Mouse (Mus musculus) left cerebral cortex, adult 9 months (tissue): ENCODE measurements at regions not wholly inside any gene's neighbourhood (a gene's known extent, or its start where the extent isn't known, plus 50 kb on each side); places are given as distances from the start of the nearest gene placed in this dataset.

Source experiments
- DNase-seq, 2 experiments: peaks; one replicate each; pipeline ENCODE4 v3.0.0; 2022; ENCODE audit warnings: low spot score in 2 of 2

DNA sequence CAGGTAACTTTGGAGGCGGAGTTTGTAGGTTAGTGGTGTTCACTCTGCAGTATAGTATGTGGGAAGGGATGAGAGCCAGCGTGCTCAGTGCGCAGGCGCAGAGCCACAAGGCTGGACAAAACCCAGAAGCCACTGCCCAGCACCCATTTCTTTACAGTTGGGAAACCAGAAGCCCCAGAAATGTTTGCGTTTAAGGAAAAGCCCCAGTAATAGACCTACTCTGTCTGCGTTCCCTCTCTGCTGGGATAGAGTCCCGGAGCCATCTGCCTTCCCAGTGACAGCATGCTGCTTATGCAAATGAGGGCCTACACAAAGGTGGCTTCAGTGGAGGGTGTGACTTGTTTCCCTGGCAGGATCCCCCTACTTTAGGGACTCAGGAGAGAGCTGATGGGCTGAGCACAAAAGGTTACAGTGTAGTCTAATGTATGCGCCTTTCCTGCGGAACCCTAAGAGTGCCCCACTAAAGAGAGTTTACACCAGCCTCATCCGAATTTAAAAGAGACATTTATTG lies 456.0 kb downstream of the Irx1 start:
- peak; percentile 5 to 22 for DNase-seq

DNA sequence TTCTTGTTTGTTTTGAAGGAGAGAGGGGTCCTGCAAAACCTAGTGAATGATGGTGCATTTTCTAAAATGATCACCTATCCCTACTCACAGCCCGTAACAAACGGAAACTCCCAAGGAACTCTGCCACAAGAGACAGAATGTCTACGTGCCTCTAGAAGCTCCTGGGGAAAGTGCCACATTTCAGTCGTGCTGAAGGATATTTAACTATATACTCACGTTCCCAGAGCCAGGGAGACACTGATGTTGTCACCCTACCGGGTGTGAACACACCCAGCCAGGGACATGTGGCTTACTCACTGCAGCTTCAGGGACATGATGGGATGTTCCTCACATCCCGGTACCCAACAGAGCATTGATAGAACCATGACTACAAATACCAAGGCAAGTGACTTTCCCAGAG lies 456.7 kb downstream of the Irx1 start:
- DNase-seq, result no peak

DNA sequence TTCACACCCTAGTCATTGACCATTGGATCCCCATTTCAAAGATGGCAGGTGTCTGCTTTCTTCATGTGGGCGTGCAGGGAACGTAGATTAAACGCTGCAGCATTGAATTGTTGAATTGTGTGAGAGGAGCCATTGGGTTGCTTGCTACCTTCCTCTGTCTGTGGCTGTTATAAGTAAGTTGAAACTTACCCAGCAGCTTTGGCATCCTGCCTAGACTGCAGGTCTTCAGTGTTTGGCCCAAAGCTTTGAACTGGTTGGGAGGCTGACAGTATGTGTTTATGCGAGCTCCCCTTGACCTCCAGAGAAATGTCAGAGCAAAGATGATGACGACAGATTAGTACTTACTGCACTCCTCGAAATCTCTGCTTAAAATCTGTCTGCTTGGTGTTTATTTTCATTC lies 473.8 kb downstream of the Irx1 start:
- no peak for DNase-seq

DNA sequence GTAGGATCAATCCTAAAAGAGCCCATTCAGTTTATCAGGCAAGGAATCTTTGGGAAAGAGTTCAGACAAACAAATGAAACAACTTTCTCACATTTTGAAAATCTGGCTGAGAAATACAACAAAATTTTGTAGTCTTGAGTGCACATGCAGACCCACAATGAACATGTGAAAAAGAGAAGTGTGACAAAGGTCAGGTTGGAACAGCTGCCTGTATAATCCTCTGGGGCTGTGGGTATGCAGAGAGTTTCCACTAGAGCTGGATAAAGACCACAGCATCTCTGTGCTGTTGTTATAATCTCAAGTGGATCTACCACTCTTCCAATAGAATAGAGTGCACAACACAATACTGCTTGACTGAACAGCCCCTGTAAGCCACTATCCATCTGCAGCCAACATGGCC lies 482.3 kb downstream of the Irx1 start:
- DNase-seq, result no peak

DNA sequence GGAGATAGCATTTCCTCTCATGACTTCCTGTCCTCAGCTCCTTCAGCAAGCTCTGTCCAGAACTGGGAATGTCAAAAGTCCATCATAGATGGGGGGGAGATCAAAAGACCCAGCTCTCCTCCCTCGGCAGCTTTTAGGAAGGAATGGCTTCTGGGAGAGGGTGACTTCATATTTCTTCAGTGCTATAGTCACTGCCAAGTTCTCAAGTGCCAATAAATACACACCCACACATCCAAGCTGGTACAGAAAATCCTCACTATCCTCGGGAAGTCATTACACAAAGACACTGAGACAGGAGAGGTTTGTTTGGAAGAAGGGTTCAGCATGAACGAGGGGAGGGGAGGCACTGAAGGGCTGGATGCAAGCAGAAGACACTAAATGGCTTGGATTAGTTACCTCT lies 502.0 kb downstream of the Irx1 start:
- DNase-seq, result peak in 1 of 2 experiments; percentile 4

DNA sequence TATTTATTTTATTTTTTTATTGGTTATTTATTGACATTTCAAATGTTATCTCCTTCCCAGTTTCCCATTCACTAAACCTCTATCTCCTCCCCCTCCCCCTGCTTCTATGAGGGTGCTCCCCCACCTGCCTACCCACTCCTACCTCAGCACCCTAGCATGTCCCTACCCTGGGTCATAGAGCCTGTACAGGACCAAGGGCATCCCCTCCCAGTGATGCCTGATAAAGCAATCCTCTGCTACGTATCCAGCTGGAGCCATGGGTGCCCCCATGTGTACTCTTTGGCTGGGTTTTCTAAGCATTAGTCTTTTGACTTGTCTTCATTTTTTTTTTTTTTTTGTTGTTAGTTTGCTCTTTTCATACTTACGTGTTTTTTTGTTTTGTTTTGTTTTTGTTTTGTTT lies 502.9 kb downstream of the Irx1 start:
- no peak for DNase-seq

DNA sequence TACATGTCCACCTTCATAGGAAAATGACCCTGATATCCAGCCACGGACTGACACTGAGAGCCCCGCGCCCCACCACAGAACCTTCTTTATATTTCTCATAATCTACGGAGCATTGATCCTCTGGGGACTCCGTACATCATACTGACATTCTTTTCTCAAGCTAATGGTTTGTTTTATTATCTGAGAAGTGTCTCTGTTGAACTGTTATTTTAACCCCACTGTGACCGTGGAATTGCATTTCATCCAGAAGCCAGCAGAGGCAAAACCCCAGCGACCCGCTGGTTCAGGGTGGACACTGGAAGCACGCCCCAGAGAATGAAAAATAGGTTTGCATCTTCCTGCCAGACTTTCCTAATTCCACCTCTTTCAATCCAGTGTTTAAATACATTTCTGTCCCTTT lies 503.4 kb downstream of the Irx1 start:
- no peak for DNase-seq

DNA sequence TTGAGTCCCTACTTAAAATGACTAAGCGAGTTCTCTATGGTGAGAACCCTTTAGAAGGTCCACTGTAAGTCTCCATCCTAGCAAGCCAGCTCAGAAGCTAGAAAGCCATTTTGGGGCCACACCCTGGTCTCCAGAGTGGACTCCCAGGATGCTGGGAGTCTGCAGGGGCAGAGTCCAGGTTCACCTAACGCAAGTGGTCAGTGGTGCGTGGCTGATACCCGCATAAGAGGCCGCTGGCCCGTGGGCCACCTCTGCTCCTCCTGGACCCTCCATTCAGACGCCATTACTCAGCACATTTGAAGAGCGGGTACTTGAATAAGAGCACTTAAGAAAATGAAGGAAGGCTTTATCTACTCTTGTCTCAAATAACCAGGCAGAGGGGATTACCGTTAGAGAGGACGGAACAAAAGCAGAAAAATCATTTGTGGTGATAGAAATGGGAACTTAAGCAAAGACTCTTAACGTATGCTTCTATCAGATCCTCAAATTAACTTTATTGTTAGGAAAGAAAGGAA lies 504.4 kb downstream of the Irx1 start:
- DNase-seq, result no peak

DNA sequence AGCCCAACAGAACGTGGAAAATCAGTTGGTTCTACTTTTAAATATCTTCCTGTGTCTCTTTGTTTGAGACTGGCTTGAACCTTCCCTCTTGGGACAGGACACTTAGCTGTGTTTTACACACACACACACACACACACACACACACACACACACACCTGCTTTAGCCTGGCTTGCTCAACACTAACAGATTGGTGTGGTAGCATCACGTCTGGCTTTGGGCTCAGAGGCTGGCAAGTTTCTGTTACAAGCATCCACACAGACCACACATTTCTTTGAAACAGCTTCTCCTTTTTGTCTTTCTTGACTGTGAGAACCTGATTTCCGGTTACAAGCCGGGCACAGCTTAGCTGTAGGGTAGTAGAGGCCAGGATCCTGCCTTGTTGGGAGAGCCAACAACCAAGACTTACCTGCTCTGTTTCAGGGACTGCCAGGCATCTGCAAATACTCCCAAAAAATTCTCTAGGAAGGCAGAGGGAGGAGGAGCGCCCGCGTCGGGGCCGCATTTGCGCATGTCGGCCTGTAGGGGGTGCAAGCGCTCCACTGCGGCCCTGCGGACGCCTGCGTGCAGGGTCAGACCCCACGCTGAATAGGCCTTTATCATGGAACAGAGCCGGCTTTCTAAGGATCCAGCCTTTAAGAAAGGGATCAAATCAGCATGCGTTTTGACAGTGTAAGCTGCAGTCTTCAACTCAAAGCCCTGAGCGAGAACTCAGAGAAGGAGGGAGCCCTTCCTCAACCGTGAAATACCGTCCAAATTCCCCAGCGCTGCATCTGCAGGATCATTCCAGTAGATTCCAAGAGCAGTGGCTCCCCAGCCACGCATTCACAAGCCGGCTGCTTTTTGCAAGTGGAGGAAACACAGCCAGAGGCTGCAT lies 505.2 kb downstream of the Irx1 start:
- DNase-seq, result peak in 1 of 2 experiments; percentile 67

DNA sequence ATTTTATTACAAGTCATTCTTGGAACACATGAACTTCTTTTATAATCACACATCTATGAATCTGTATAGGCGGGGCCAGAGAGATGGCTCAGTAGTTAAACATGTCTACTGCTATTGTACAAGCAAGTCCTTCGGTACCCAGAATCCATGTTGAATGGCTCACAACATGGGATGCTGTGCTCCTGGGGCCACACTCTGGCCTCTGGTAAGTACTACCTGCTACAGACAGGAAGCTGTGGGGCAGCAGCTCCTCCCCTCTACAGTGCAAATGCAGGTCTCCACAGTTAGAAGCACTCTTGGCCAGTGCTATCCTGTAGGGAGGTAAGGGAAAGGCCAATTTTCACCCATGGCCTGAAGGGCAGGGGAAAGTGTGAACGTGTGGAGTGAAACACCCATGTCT lies 506.0 kb downstream of the Irx1 start:
- DNase-seq, result no peak

DNA sequence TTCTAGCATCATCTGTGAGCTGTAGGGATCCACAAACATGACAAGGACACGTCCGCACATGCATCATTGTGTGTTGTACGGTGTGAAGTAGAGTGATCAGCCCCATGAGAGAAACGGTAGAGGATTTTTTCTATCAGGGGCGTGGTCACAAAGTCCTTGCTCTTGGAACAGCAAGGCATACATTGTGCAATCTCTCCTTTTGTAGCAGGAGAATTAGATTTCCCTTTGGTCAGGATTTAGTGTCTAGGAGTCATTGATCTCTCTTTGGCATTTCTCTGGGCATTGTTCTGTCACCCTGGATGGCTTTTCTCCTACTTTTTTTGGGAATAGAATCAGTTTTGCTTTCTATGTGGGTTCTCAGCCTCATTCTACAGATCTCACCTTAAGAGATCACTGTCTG lies 511.3 kb downstream of the Irx1 start:
- no peak for DNase-seq

DNA sequence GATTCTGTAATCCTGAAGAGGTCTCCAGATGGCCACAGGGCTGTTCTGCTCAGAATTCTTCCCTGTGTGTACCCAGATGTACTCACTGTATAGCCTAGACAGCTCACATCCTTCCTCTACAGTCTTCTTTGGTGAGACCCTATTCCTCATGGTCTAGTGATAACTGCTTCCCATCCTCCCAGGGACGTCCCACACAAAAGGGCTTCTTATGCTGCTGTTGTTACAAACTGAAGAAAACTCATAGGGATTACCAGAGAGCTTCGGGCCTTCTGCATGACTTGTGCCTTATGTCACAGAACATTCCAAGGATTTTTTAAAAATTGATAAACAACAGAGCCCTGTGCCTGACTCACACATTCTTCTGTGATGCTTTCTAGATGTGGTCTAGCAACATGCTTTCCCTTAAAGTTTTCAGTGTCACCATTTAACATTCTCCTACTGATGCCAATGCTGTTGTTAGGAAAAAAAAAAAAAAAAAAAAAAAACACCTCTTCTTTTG lies 525.9 kb downstream of the Irx1 start:
- no peak for DNase-seq

DNA sequence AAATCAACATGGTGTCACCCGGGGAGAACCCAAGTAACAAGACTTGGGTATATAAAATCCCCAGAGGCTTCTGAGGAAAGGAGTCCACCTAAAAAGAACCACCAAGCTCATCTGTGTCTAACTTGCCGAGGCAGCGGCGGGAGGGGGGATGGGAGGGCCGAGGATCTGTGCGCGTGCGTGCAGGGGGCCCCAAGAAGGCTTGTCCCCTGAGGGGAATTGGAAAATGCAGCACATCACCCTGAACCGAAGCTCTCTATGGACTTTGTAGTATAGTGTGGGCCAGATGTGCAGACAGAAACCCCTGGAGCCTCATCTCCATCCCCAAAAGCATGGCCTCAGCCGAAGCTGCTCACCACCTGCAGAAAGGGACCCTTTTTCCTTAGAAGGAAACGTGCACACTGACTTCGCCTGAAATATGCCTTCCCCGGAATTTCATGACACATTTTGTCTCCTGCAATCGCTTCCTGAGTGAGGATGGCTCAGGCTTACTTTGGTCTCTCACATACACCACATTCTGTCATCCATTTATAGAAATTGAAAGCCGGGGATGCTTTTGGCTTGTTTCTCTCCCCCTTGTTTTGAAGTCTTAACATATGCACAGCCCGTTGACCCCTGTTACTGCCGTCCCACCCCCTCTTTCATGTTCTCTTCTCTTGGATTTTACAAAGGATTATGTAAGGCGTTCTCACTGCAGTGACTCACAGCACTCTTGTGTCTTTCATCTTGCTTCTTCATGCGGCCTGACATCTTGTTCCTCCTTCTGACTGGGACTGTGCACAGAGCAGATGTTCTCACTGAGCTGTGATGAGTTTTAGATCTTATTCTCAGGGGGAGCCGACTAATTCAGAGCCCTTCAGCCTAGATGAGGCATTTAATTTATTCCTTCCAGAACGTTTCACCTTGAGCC lies 559.6 kb downstream of the Irx1 start:
- peak; percentile 30 to 38 for DNase-seq

DNA sequence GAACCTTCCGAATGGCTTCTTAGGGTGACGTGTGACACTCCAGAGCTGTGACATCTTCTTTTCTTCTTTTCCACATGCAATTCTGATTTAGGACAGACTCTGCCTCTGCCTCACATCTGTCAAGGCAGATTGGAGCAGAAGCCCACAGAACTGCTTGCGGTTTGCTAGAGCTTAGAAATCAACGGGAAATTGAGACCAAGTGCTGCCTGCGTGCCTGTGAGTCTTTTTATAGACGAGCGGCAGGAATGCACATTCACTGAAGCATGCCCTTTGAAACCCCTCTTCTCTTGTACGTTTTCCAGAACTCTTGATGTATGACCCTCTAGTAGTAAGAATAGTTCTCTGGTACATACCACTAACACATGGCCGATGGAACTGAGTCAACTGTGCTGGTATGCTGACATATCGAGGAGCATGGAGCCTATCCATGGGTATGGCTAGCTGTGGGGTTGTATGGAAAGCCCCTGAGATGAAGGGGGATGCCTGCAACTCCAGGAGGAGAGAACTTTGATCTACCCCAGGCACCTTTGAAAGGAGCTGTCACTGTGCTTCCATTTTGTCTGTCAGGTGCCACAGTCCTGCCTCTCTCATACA lies 552.2 kb upstream of the Adamts16 start:
- DNase-seq, result no peak

DNA sequence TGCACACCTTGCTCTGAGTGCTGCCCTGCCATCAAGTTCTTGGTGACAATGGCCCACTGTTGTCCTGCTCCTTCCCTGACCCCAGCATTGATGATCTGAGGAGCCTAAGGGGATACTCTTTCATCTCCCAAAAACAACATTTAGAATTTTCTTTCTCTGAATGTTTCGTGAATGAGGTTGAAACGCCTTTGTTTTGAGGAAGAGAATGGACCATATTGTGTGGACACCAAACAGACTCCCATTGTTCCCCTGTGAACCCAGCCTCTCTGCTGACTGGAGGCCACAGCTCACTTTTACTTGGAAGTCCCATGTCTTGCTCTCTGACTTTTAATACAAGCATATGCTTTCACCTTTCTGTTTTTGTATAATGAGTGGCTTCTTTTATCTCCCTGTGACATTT lies 537.0 kb upstream of the Adamts16 start:
- DNase-seq, result no peak

DNA sequence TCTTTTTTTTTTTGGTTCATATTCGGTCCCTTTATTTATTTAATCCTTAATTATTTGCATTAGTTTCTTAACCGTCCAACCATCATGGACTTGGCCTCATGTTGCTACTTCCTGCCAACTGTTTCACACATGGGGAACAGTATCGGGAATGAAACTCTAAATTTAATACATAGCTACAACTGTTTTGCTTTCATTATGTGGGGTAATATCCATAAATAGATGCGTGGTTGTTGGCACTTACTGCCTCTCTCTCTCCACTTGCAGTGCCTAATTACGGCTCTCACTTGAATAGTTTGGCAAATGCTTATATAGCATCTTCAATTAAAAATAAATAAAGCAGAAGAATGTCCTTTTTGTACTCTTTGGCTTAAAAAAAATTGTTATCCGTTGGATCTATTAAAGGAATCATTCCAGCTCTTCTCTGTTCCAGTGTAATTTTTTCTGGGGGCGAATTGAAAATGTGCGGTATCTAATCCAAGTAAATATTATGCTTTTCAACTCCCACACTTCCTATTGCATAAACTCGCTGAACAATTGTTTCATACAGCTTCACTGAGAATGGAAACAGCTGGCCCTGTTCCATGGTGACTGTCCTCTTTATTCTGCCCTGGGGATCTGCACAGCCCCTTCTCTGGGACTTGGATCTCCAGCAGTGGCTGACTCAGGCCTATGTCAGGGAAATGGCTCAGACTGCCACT lies 534.4 kb upstream of the Adamts16 start:
- peak; percentile 25 to 26 for DNase-seq

DNA sequence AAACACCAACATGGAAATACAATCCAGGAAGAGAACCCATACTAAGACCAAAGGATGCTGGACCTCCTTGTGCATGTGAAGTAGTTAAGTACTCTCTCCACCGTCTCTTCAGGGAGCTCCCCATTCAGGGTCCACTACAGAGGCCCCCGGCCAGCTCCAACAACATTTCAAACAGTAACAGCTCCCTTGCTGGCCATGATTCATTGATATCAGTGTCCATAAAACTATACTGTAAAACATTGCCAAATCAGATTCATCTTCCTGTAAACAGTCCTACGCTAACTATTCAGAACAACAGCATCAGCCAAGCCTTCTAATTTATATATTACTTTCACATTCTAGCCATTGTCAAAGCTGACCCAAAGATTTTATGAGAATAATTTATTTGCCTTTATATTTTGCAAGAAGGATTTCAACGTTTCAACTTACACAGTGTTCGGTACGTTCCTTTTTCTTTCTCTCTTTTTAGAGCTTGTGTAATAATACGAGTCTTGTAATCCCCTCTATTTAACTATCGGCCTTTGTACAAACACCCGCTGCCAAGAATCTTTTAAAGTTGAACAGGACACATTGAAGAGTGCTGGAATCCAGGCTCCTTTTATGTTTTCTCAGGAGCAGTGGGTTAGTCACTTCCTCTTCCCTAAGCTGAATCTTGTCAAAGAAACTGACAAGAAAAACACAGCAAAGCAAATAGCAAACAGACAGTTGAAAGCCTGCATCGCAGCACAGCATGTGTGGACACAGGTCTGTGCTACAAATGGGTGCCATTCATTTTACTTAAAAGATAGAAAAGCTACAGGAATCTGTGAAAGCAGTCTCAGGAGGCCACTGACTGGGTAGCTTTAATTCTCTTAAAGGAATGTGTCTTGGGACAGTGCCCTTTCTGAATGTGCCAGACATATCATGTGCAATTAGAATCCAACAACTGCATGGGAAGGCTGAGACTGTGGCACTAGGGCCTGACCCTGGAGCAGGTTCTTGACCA lies 531.4 kb upstream of the Adamts16 start:
- no peak for DNase-seq

DNA sequence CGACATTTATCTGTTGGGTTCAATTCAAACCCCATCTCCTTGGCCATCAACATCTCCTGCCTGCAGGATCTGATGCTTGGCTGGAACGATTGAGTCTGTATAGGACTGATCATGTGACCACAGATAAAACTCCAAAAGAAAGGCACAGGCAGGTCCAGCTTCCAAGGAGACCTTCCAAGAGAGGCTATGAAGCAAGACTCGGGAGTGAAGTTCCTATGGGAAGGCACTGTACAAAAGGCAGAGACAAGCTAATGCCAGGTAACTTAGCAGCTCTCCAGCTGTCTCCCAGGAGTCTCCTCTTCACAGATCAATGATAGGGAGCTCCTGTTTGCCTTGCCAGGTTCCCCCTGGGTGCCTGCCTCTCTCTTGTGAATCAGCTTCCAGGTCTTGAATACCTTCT lies 528.2 kb upstream of the Adamts16 start:
- DNase-seq, result no peak

DNA sequence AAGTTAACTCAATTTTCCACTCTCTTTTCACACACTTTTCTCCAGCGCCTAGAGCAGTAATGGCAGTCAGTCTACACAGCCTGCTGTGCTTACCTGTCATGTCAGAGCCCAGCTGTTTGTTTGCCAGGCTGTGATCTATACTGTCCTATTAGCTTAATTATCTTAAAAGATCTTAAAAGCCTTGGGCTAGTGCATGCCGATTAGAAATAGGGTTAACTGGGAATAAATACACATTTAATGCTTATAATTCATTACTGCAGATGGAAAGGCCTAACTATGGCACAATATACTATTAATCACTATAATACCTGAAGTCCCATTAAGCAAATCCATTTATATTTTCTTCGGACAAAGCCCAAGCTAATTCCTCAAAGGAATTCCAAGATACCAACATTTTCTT lies 523.6 kb upstream of the Adamts16 start:
- no peak for DNase-seq

DNA sequence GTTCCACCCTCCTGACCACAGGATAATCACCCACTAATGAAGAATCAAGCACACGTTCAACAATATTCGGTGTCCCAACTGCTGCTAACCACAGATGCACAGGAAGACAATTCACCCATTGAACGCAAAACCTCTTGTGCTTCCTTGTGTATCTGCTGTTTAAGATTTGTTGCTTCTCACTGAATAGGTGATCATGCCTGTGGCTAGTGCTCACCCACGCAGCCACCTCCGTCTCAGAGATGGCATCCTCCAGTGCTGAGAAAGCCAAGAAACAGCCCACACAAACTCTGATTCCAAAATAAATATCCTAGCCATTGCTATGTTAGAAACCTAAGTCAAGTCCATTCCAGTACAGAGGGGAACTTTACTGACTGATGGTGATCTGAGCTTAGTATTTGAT lies 520.7 kb upstream of the Adamts16 start:
- peak in 1 of 2 experiments; percentile 14 for DNase-seq
